Comparison of ENCODE assay signal across 8 mouse cellular contexts in genomic region chr10:75373655-75374351, GRCm38 (mm10). TPM values are rescaled to one million over a fixed set of nuclear protein-coding genes. Genes with fewer than 3 reads are reported as not detected.
DNase-seq lines count a peak whose midpoint lies in the region; ATAC-seq and TF ChIP-seq lines count a peak whose summit lies in the region.
"Not testable (repeated sequence)": the region's sequence is repeated elsewhere in the genome, so short reads cannot be mapped to it uniquely, and the experiment has no call there.

No protein-coding gene starts in this region.

- DNase-seq in NIH3T3 (ENCODE audit: low read depth), result peak; percentile 31
- peak; percentile 16 for DNase-seq in cerebellum, adult 9-11 months
- DNase-seq in frontal cortex, postnatal 36 days (ENCODE audit: low spot score in 2 of 2), result peak; percentile 7 to 13
- not testable (repeated sequence) for DNase-seq in intestine, embryonic 14.5 days (ENCODE audit: low spot score); layer of hippocampus, adult 2 months (ENCODE audit: low spot score in 2 of 2)
- DNase-seq in lung, postnatal 25 days (ENCODE audit: low spot score), result peak; percentile 20
- DNase-seq in right cerebral cortex, postnatal 14 days, result peak; percentile 14

- H3K27ac ChIP-seq in heart, embryonic 12.5 days (ENCODE audit: poor library complexity, severe bottlenecking), result peak overlapping the region; percentile 74
- H3K27ac ChIP-seq in intestine, embryonic 14.5 days (ENCODE audit: low read depth), result not testable (repeated sequence)
- H3K27ac ChIP-seq in layer of hippocampus, adult 2 months, result peak overlapping the region; percentile 40; the same call in 1 of the 2 replicates

- H3K36me3 ChIP-seq in heart, embryonic 12.5 days; intestine, embryonic 14.5 days (ENCODE audit: control insufficient read depth, insufficient read depth, low read length): not testable (repeated sequence)

- ATAC-seq in heart, embryonic 12.5 days (ENCODE audit: insufficient number of reproducible peaks, low FRiP score), result peak; percentile 88
- ATAC-seq in intestine, embryonic 14.5 days (replicated peaks; ENCODE audit: low FRiP score, low TSS enrichment, low read depth), result 0 out of 2 replicates have a peak, but pooled peaks have one; percentile 36

- 41% methylated on average over 15 of the region's 19 CpGs for WGBS in heart, embryonic 12.5 days
- 65% methylated on average over 11 of the region's 19 CpGs for WGBS in intestine, embryonic 14.5 days

- H3K9me3 ChIP-seq in heart, embryonic 12.5 days (replicated peaks); intestine, embryonic 14.5 days (ENCODE audit: control insufficient read depth, low read length): not testable (repeated sequence)

- H3K4me3 ChIP-seq in heart, embryonic 12.5 days; intestine, embryonic 14.5 days (ENCODE audit: low read depth, low read length); layer of hippocampus, adult 2 months: not testable (repeated sequence)

- H3K4me2 ChIP-seq in heart, embryonic 12.5 days, result peak overlapping the region; percentile 39
- not testable (repeated sequence) for H3K4me2 ChIP-seq in intestine, embryonic 14.5 days (ENCODE audit: low read length)

- H3K9ac ChIP-seq in heart, embryonic 12.5 days; intestine, embryonic 14.5 days (ENCODE audit: low read length): not testable (repeated sequence)

- H3K27me3 ChIP-seq in heart, embryonic 12.5 days (replicated peaks); intestine, embryonic 14.5 days (replicated peaks; ENCODE audit: control insufficient read depth, insufficient read depth, low read length): not testable (repeated sequence)

- peaks cover 18% of the 10 kb centered on the region for H3K4me1 ChIP-seq in heart, embryonic 12.5 days (replicated peaks)
- H3K4me1 ChIP-seq in intestine, embryonic 14.5 days (replicated peaks; ENCODE audit: control insufficient read depth, insufficient read depth, low read length), result not testable (repeated sequence)

- TF ChIP-seq CTCF in layer of hippocampus, adult 2 months (conservative IDR thresholded peaks at IDR 0.05), result not testable (repeated sequence)

RNA-seq across cellular contexts. Expression of gene Upb1, which starts 27.1 kb away (rescaled TPM):
- 0.15 and 0.17 TPM in 2 replicates for polyA plus RNA-seq in heart, embryonic 12.5 days (2016; fragmentation: Nextera tagmentation; extraction: Ambion mirVana)
- 0.13 and 0.38 TPM in 2 replicates for polyA plus RNA-seq in intestine, embryonic 14.5 days (2014; fragmentation: Nextera tagmentation; extraction: Ambion mirVana)
- total RNA-seq in layer of hippocampus, adult 2 months (2021), result under 1 TPM in 1 of 2 experiments, not detected in 1; 0.31 TPM

RNA-seq across cellular contexts. Expression of gene Adora2a, which starts 57.1 kb away (rescaled TPM):
- 3.1 and 3.7 TPM in 2 replicates for polyA plus RNA-seq in heart, embryonic 12.5 days (2016; fragmentation: Nextera tagmentation; extraction: Ambion mirVana)
- 3.0 and 4.0 TPM in 2 replicates for polyA plus RNA-seq in intestine, embryonic 14.5 days (2014; fragmentation: Nextera tagmentation; extraction: Ambion mirVana)
- 1 to 10 TPM; 2.4 to 2.7 TPM for total RNA-seq in layer of hippocampus, adult 2 months (2021)
